Mouse (Mus musculus): ENCODE data around the gene Gm37240. TPM values are rescaled to one million over a fixed set of nuclear protein-coding genes. Genes with fewer than 3 reads are reported as not detected.

The Gm37240 gene
- polyA plus RNA-seq, 1 experiment = 0.77 TPM

GRCm38 (mm10) chr3:84825990-84826389, 1061.3 kb downstream of the Gm37240 start:
- DNase-seq = no peak
- Histone ChIP-seq H3K27ac (ENCODE audit: insufficient read depth, low read length) (no peak overlapping the region), H3K27me3 (ENCODE audit: control insufficient read depth, insufficient read depth, low read length) (no peaks in the 10 kb centered on the region), H3K4me3 (replicated peaks; ENCODE audit: insufficient read depth, low read depth, low read length) (no peak overlapping the region), H3K4me1 (ENCODE audit: control insufficient read depth, insufficient read depth, low read length) (no peaks in the 10 kb centered on the region; the same call in 1 of the 2 replicates)
- 78% methylated on average over 5 of the region's 5 CpGs for WGBS
- TF ChIP-seq POLR2A (IDR thresholded peaks at IDR 0.05; ENCODE audit: borderline replicate concordance, insufficient read depth, low read length) (no peak), CTCF (IDR thresholded peaks at IDR 0.05; ENCODE audit: borderline replicate concordance, insufficient read depth, low read depth, low read length) (no peak)

GRCm38 (mm10) chr3:84820654-84821201, 1066.6 kb downstream of the Gm37240 start:
- no peaks in the 10 kb centered on the region for H3K4me1 ChIP-seq (ENCODE audit: control insufficient read depth, insufficient read depth, low read length)
- TF ChIP-seq POLR2A (IDR thresholded peaks at IDR 0.05; ENCODE audit: borderline replicate concordance, insufficient read depth, low read length) (no peak), CTCF (IDR thresholded peaks at IDR 0.05; ENCODE audit: borderline replicate concordance, insufficient read depth, low read depth, low read length) (no peak)
- no peak overlapping the region for H3K27ac ChIP-seq (ENCODE audit: insufficient read depth, low read length)
- H3K4me3 ChIP-seq (replicated peaks; ENCODE audit: insufficient read depth, low read depth, low read length) = no peak overlapping the region
- DNase-seq = no peak
- no peaks in the 10 kb centered on the region for H3K27me3 ChIP-seq (ENCODE audit: control insufficient read depth, insufficient read depth, low read length)
- WGBS = 44% methylated on average over 2 of the region's 2 CpGs

GRCm38 (mm10) chr3:84816951-84817350, 1070.4 kb downstream of the Gm37240 start:
- WGBS = 69% methylated on average over 1 of the region's 1 CpGs

GRCm38 (mm10) chr3:84815461-84815860, 1071.9 kb downstream of the Gm37240 start:
- Histone ChIP-seq H3K4me1 (ENCODE audit: control insufficient read depth, insufficient read depth, low read length) (no peaks in the 10 kb centered on the region; the same call in 1 of the 2 replicates), H3K27me3 (ENCODE audit: control insufficient read depth, insufficient read depth, low read length) (no peaks in the 10 kb centered on the region), H3K27ac (ENCODE audit: insufficient read depth, low read length) (no peak overlapping the region), H3K4me3 (replicated peaks; ENCODE audit: insufficient read depth, low read depth, low read length) (peak overlapping the region; percentile 92)
- DNase-seq = peak; percentile 18 to 24
- under 1% methylated on average over 29 of the region's 29 CpGs for WGBS
- TF ChIP-seq CTCF (IDR thresholded peaks at IDR 0.05; ENCODE audit: borderline replicate concordance, insufficient read depth, low read depth, low read length) = no peak
- no peak for TF ChIP-seq POLR2A (IDR thresholded peaks at IDR 0.05; ENCODE audit: borderline replicate concordance, insufficient read depth, low read length)

More at GRCm38 (mm10) chr3:84816951-84817350, 1070.4 kb downstream of the Gm37240 start:
- Histone ChIP-seq H3K27ac (ENCODE audit: insufficient read depth, low read length) (no peak overlapping the region), H3K4me3 (replicated peaks; ENCODE audit: insufficient read depth, low read depth, low read length) (no peak overlapping the region), H3K4me1 (ENCODE audit: control insufficient read depth, insufficient read depth, low read length) (no peaks in the 10 kb centered on the region; the same call in 1 of the 2 replicates), H3K27me3 (ENCODE audit: control insufficient read depth, insufficient read depth, low read length) (no peaks in the 10 kb centered on the region)
- no peak for DNase-seq
- TF ChIP-seq POLR2A (IDR thresholded peaks at IDR 0.05; ENCODE audit: borderline replicate concordance, insufficient read depth, low read length) (no peak), CTCF (IDR thresholded peaks at IDR 0.05; ENCODE audit: borderline replicate concordance, insufficient read depth, low read depth, low read length) (no peak)

GRCm38 (mm10) chr3:84814762-84815381, 1072.4 kb downstream of the Gm37240 start, which contains the start of gene Fbxw7:
TSS of gene Fbxw7 (plus strand) at chr3:84815268.
- under 1% methylated on average over 75 of the region's 76 CpGs for WGBS
- no peak for DNase-seq
- Histone ChIP-seq H3K27me3 (ENCODE audit: control insufficient read depth, insufficient read depth, low read length) (no peaks in the 10 kb centered on the region), H3K4me1 (ENCODE audit: control insufficient read depth, insufficient read depth, low read length) (no peaks in the 10 kb centered on the region; the same call in 1 of the 2 replicates), H3K4me3 (replicated peaks; ENCODE audit: insufficient read depth, low read depth, low read length) (peak within 1 kb of the TSS; percentile 92), H3K27ac (ENCODE audit: insufficient read depth, low read length) (peak within 1 kb of the TSS; percentile 69)
- no peak for TF ChIP-seq CTCF (IDR thresholded peaks at IDR 0.05; ENCODE audit: borderline replicate concordance, insufficient read depth, low read depth, low read length)
- no peak for TF ChIP-seq POLR2A (IDR thresholded peaks at IDR 0.05; ENCODE audit: borderline replicate concordance, insufficient read depth, low read length)

GRCm38 (mm10) chr3:84814157-84814761, 1073.1 kb downstream of the Gm37240 start:
- Histone ChIP-seq H3K27me3 (ENCODE audit: control insufficient read depth, insufficient read depth, low read length) (no peaks in the 10 kb centered on the region), H3K27ac (ENCODE audit: insufficient read depth, low read length) (peak overlapping the region; percentile 69), H3K4me1 (ENCODE audit: control insufficient read depth, insufficient read depth, low read length) (no peaks in the 10 kb centered on the region; the same call in 1 of the 2 replicates), H3K4me3 (replicated peaks; ENCODE audit: insufficient read depth, low read depth, low read length) (peak overlapping the region; percentile 92)
- peak; percentile 99 for DNase-seq
- under 1% methylated on average over 48 of the region's 60 CpGs for WGBS
- TF ChIP-seq CTCF (IDR thresholded peaks at IDR 0.05; ENCODE audit: borderline replicate concordance, insufficient read depth, low read depth, low read length) = no peak
- peak; percentile 81 for TF ChIP-seq POLR2A (IDR thresholded peaks at IDR 0.05; ENCODE audit: borderline replicate concordance, insufficient read depth, low read length)

GRCm38 (mm10) chr3:84813436-84814156, 1073.7 kb downstream of the Gm37240 start:
- WGBS = under 1% methylated on average over 29 of the region's 29 CpGs
- peak in 1 of 2 experiments; percentile 4 for DNase-seq
- H3K27ac ChIP-seq (ENCODE audit: insufficient read depth, low read length) = peak overlapping the region; percentile 67
- peak overlapping the region; percentile 92 for H3K4me3 ChIP-seq (replicated peaks; ENCODE audit: insufficient read depth, low read depth, low read length)
- no peaks in the 10 kb centered on the region for H3K27me3 ChIP-seq (ENCODE audit: control insufficient read depth, insufficient read depth, low read length)
- no peaks in the 10 kb centered on the region; the same call in 1 of the 2 replicates for H3K4me1 ChIP-seq (ENCODE audit: control insufficient read depth, insufficient read depth, low read length)
- no peak for TF ChIP-seq CTCF (IDR thresholded peaks at IDR 0.05; ENCODE audit: borderline replicate concordance, insufficient read depth, low read depth, low read length)
- TF ChIP-seq POLR2A (IDR thresholded peaks at IDR 0.05; ENCODE audit: borderline replicate concordance, insufficient read depth, low read length) = no peak
